Mouse (Mus musculus) erythroblast, embryonic 14.5 days (primary cell): ENCODE measurements around the gene Rplp0. TPM values are rescaled to one million over a fixed set of nuclear protein-coding genes. Genes with fewer than 3 reads are reported as not detected.

Experiments used
- H3K27me3 ChIP-seq: 2 replicates; pipeline ENCODE4 v1.6.1; 2012; ENCODE audit warnings: inconsistent platforms; ENCODE audit not compliant: control insufficient read depth
- H3K36me3 ChIP-seq: 2 replicates; pipeline ENCODE4 v1.6.1; 2012; ENCODE audit warnings: mild to moderate bottlenecking, inconsistent platforms; ENCODE audit not compliant: control insufficient read depth
- H3K4me1 ChIP-seq: 2 replicates; pipeline ENCODE4 v1.6.1; 2012; ENCODE audit warnings: inconsistent platforms; ENCODE audit not compliant: control insufficient read depth
- H3K4me3 ChIP-seq: replicated peaks from 2 replicates; pipeline ENCODE3; 2012; ENCODE audit warnings: moderate library complexity, mild to moderate bottlenecking, inconsistent platforms
- H3K9me3 ChIP-seq: 2 replicates; pipeline ENCODE4 v1.6.1; 2012; ENCODE audit warnings: low read length, inconsistent platforms, mixed read lengths; ENCODE audit not compliant: control insufficient read depth
- GATA1 ChIP-seq: IDR thresholded peaks from 2 replicates; pipeline ENCODE4 v1.6.1; 2012; ENCODE audit warnings: low read length, inconsistent platforms, mixed read lengths
- TAL1 ChIP-seq: IDR thresholded peaks from 3 replicates; pipeline ENCODE4 v1.6.1; 2012; ENCODE audit warnings: low read length, inconsistent platforms, mixed read lengths
- polyA plus RNA-seq: library from polyadenylated mRNA; stranded (reverse); fragments of >175 nt; gene quantifications from 2 replicates; pipeline ENCODE4 v1.2.3, GENCODE M21; 2012

The Rplp0 gene
- polyA plus RNA-seq, 1 experiment = 550 TPM

DNA sequence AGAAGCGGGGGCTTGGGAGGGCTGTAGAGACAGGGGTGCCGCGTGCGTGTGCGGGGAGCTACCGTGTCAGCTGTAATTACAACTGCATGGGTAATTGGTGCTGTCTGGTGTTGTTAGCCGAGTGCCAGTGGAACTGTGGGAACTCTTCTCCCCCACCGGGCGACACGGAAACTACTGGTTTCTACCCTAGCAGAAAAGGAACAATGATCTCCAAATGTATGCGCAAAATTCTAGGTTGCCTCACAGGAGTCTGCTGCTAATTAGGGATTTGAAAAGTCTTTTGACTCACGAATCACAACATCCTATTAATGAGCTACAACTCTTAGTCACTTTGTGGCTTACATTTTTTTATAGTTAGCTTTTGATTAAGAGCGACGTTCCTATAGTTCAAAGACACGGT is 26.9 kb downstream of the Rplp0 start:
- Histone ChIP-seq H3K9me3 (peaks cover 14% of the 10 kb centered on the region), H3K4me3 (no peak overlapping the region), H3K4me1 (no peaks in the 10 kb centered on the region), H3K36me3 (peaks cover 95% of the 10 kb centered on the region), H3K27me3 (no peaks in the 10 kb centered on the region)
- TF ChIP-seq TAL1 (no peak), GATA1 (no peak)

DNA sequence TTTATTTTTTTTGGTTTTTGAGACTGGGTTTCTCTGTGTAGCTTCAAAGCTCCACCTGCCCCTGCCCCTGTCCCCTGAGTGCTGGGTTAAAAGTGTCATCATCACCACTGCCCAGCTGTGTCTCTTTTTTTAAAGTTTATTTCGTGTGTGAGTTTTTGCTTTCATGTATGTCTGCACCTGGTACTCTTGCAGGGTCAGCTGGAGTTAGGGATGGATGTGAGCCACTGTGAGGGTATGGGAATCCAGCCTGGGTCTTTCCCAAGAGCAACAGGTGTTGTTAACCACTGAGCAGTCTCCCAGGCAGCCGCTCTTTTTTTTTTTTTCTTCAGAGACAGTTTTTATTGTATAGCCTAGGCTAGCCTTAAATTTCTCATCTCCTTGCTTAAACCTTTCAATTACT is 27.5 kb downstream of the Rplp0 start:
- no peak overlapping the region for H3K4me3 ChIP-seq
- peaks cover 95% of the 10 kb centered on the region for H3K36me3 ChIP-seq
- H3K9me3 ChIP-seq = peaks cover 11% of the 10 kb centered on the region
- no peak for TF ChIP-seq TAL1
- no peak for TF ChIP-seq GATA1
- H3K4me1 ChIP-seq = no peaks in the 10 kb centered on the region
- H3K27me3 ChIP-seq = no peaks in the 10 kb centered on the region

GRCm38 (mm10) chr5:115591028-115591427 is 31.8 kb downstream of the Rplp0 start:
- Histone ChIP-seq H3K9me3 (no peaks in the 10 kb centered on the region), H3K36me3 (peaks cover 94% of the 10 kb centered on the region), H3K4me3 (no peak overlapping the region), H3K27me3 (no peaks in the 10 kb centered on the region), H3K4me1 (no peaks in the 10 kb centered on the region)
- no peak for TF ChIP-seq GATA1

DNA sequence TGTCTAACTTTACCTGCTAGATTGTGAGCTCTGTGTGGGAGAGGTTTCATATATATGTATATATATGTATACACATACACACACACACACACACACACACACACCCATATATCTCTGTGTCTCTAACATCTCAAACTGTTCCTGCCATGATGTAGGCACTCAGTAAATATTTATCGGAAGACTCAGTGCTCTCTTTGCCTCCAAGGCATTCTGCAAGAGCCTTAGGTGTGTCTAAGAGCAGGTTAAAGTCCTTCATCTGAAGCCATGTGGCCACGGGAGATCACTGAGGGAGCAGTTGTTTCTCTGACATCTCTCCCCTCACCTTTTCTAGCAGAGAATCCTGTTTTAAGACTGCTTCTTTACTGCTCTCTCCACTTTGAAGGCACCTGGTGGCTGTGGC is 32.2 kb downstream of the Rplp0 start:
- TF ChIP-seq GATA1 (no peak), TAL1 (no peak)
- Histone ChIP-seq H3K4me3 (no peak overlapping the region), H3K9me3 (no peaks in the 10 kb centered on the region), H3K36me3 (peaks cover 94% of the 10 kb centered on the region), H3K27me3 (no peaks in the 10 kb centered on the region), H3K4me1 (no peaks in the 10 kb centered on the region)

- Histone ChIP-seq H3K27me3 (no peaks in the 10 kb centered on the region), H3K9me3 (no peaks in the 10 kb centered on the region), H3K4me3 (no peak overlapping the region), H3K36me3 (peaks cover 80% of the 10 kb centered on the region), H3K4me1 (no peaks in the 10 kb centered on the region)
- no peak for TF ChIP-seq GATA1
- no peak for TF ChIP-seq TAL1
Observed at GRCm38 (mm10) chr5:115603561-115603960, 44.3 kb downstream of the Rplp0 start.

DNA sequence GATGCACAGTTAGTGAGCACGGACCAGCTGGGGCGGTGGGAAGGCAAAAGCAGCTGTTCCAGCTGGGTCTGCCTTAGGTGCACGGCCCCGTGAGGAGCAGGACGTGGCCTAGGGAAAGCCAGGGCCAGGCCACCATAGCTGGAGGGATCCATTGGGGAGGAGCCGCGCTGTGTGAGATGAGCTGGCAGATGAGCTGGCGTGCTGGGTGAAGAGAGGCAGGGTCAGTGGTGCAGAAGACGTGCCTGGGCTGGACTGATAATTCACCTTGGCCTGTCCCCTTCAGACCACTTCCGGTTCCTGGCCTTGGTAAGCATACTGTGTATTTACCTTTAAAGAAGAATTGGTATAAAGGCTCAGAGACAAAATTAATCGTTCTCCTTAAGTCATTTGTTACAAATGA is 52.3 kb downstream of the Rplp0 start:
- no peak overlapping the region for H3K4me3 ChIP-seq
- H3K4me1 ChIP-seq = peaks cover 11% of the 10 kb centered on the region
- no peaks in the 10 kb centered on the region for H3K27me3 ChIP-seq
- H3K36me3 ChIP-seq = peaks cover 92% of the 10 kb centered on the region
- no peaks in the 10 kb centered on the region for H3K9me3 ChIP-seq
- no peak for TF ChIP-seq GATA1
- no peak for TF ChIP-seq TAL1

Other genes starting within 250 kb of the Rplp0 start
- gene Srsf9, start 232.3 kb upstream of the Rplp0 start, polyA plus RNA-seq = 5.3 and 5.5 TPM in 2 replicates
- gene Gatc, start 218.3 kb upstream of the Rplp0 start, polyA plus RNA-seq = 1.4 and 1.7 TPM in 2 replicates
- 0.33 and 0.72 TPM in 2 replicates for gene Triap1, start 218.2 kb upstream of the Rplp0 start, polyA plus RNA-seq
- 742 and 772 TPM in 2 replicates for gene Cox6a1, start 210.5 kb upstream of the Rplp0 start, polyA plus RNA-seq
- gene Msi1, start 129.9 kb upstream of the Rplp0 start, polyA plus RNA-seq = 0.14 TPM in 1 of 2 replicates, not detected in the other
- not detected in 2 replicates for gene Pla2g1b, start 93.2 kb upstream of the Rplp0 start, polyA plus RNA-seq
- gene Sirt4, start 74.7 kb upstream of the Rplp0 start, polyA plus RNA-seq = 0.23 and 0.45 TPM in 2 replicates
- 1.6 and 2.0 TPM in 2 replicates for gene Pxn, start 52.8 kb upstream of the Rplp0 start, polyA plus RNA-seq
- gene Gcn1l1, start 5.8 kb downstream of the Rplp0 start, polyA plus RNA-seq = 3.0 TPM in 2 replicates
- 7.6 and 8.7 TPM in 2 replicates for gene Rab35, start 72.4 kb downstream of the Rplp0 start, polyA plus RNA-seq
- 0.03 and 0.09 TPM in 2 replicates for gene Bicdl1, start 172.2 kb downstream of the Rplp0 start, polyA plus RNA-seq